Mouse (Mus musculus): Measurements from ENCODE around the gene Hist1h4d. TPM values are rescaled to one million over a fixed set of nuclear protein-coding genes. Genes with fewer than 3 reads are reported as not detected.

Gene Hist1h4d
- total RNA-seq, 4 experiments from 2014 or later: 42.4 to 50.0 (median 46.1) TPM

Small RNA genes lying within 50 kb of the gene (microRNA-seq; reads per million reads assigned to microRNA genes)
- gene Gm44297 (not detected), gene Gm44359 (not detected), gene Gm44394 (not detected)

Other genes starting within 250 kb of the Hist1h4d start
- 10 to 100 TPM; 12.3 to 15.4 (median 14.7) TPM for gene Zfp322a, start 212.4 kb upstream of the Hist1h4d start, total RNA-seq (2022)
- gene Abt1, start 157.7 kb upstream of the Hist1h4d start, total RNA-seq (2022): 1 to 10 TPM; 4.1 to 4.8 (median 4.7) TPM
- gene Btn1a1, start 115.7 kb upstream of the Hist1h4d start, total RNA-seq (2022): not detected
- not detected for gene Btn2a2, start 92.7 kb upstream of the Hist1h4d start, total RNA-seq (2022)
- gene Hist1h4h, start 50.5 kb upstream of the Hist1h4d start, total RNA-seq (2022): 100 to 1,000 TPM; 231 to 254 (median 246) TPM
- 10 to 100 TPM in 1 of 4 experiments, 1 to 10 TPM in 3; 2.4 to 17.9 (median 5.5) TPM for gene Hist1h2af, start 47.7 kb upstream of the Hist1h4d start, total RNA-seq (2022)
- gene Hist1h3g, start 46.2 kb upstream of the Hist1h4d start, total RNA-seq (2022): 1 to 10 TPM; 3.4 to 5.0 (median 3.8) TPM
- 1 to 10 TPM in 2 of 4 experiments, under 1 TPM in 2; 0.91 to 1.3 (median 1.1) TPM for gene Hist1h2bh, start 38.2 kb upstream of the Hist1h4d start, total RNA-seq (2022)
- gene Hist1h3f, start 37.5 kb upstream of the Hist1h4d start, total RNA-seq (2022): 1 to 10 TPM; 4.6 to 6.3 (median 5.7) TPM
- gene Hist1h4f, start 29.9 kb upstream of the Hist1h4d start, total RNA-seq (2022): 10 to 100 TPM; 18.8 to 31.0 (median 26.5) TPM
- 1 to 10 TPM; 1.2 to 1.5 (median 1.4) TPM for gene Hist1h1d, start 28.3 kb upstream of the Hist1h4d start, total RNA-seq (2022)
- gene Hist1h3e, start 19.2 kb upstream of the Hist1h4d start, total RNA-seq (2022): 10 to 100 TPM; 13.1 to 17.7 (median 13.5) TPM
- 1 to 10 TPM in 3 of 4 experiments, not detected in 1; 1.4 to 4.9 (median 1.6) TPM for gene Hist1h2ae, start 10.4 kb upstream of the Hist1h4d start, total RNA-seq (2022)
- gene Hist1h2bg, start 10.2 kb upstream of the Hist1h4d start, total RNA-seq (2022): 10 to 100 TPM; 18.1 to 34.4 (median 24.0) TPM
- gene Hist1h2bf, start 7.4 kb upstream of the Hist1h4d start, total RNA-seq (2022): 10 to 100 TPM in 2 of 4 experiments, 1 to 10 TPM in 2; 5.9 to 13.7 (median 10.7) TPM
- gene Hist1h2ad, start 7.2 kb upstream of the Hist1h4d start, total RNA-seq (2022): 1 to 10 TPM; 1.8 to 4.3 (median 2.7) TPM
- gene Hist1h3d, start 5.8 kb upstream of the Hist1h4d start, total RNA-seq (2022): 1 to 10 TPM; 1.1 to 4.0 (median 2.0) TPM
- gene Hist1h2be, start 39.5 kb downstream of the Hist1h4d start, total RNA-seq (2022): 10 to 100 TPM; 11.6 to 13.8 (median 12.6) TPM
- gene Hist1h1e, start 41.0 kb downstream of the Hist1h4d start, total RNA-seq (2022): 10 to 100 TPM; 27.4 to 44.8 (median 35.5) TPM
- 1 to 10 TPM; 1.1 to 1.6 (median 1.3) TPM for gene Hist1h2ac, start 102.3 kb downstream of the Hist1h4d start, total RNA-seq (2022)
- 10 to 100 TPM; 74.6 to 82.2 (median 76.6) TPM for gene Hist1h2bc, start 102.6 kb downstream of the Hist1h4d start, total RNA-seq (2022)
- under 1 TPM in 1 of 4 experiments, not detected in 3; 0.30 TPM for gene Hist1h1t, start 114.2 kb downstream of the Hist1h4d start, total RNA-seq (2022)
- 10 to 100 TPM; 37.9 to 55.9 (median 45.3) TPM for gene Hist1h4c, start 116.9 kb downstream of the Hist1h4d start, total RNA-seq (2022)
- gene Hfe, start 129.3 kb downstream of the Hist1h4d start, total RNA-seq (2022): 10 to 100 TPM; 58.1 to 66.0 (median 61.5) TPM
- gene Hist1h1c, start 157.2 kb downstream of the Hist1h4d start, total RNA-seq (2022): 100 to 1,000 TPM; 145 to 209 (median 187) TPM
- 1 to 10 TPM in 2 of 4 experiments, under 1 TPM in 1, not detected in 1; 0.82 to 5.6 (median 2.3) TPM for gene Hist1h3c, start 164.0 kb downstream of the Hist1h4d start, total RNA-seq (2022)
- 1 to 10 TPM; 2.6 to 6.9 (median 4.0) TPM for gene Hist1h2bb, start 165.1 kb downstream of the Hist1h4d start, total RNA-seq (2022)
- 1 to 10 TPM in 3 of 4 experiments, not detected in 1; 2.4 to 8.4 (median 4.0) TPM for gene Hist1h2ab, start 169.5 kb downstream of the Hist1h4d start, total RNA-seq (2022)
- gene Hist1h3b, start 170.7 kb downstream of the Hist1h4d start, total RNA-seq (2022): 10 to 100 TPM in 1 of 4 experiments, 1 to 10 TPM in 3; 2.4 to 16.9 (median 4.5) TPM
- gene Hist1h4b, start 175.4 kb downstream of the Hist1h4d start, total RNA-seq (2022): 1 to 10 TPM; 5.4 to 9.6 (median 6.8) TPM
- 10 to 100 TPM in 1 of 4 experiments, 1 to 10 TPM in 3; 4.1 to 10.2 (median 5.4) TPM for gene Hist1h4a, start 179.6 kb downstream of the Hist1h4d start, total RNA-seq (2022)
- 1 to 10 TPM; 1.8 to 10.0 (median 6.6) TPM for gene Hist1h3a, start 180.8 kb downstream of the Hist1h4d start, total RNA-seq (2022)
- gene Hist1h1a, start 182.1 kb downstream of the Hist1h4d start, total RNA-seq (2022): 1 to 10 TPM; 3.3 to 5.0 (median 4.0) TPM
- not detected for gene Trim38, start 188.3 kb downstream of the Hist1h4d start, total RNA-seq (2022)
- gene Slc17a2, start 225.4 kb downstream of the Hist1h4d start, total RNA-seq (2022): not detected

All from heart, adult 8-10 months (tissue).